Mouse (Mus musculus) olfactory bulb, adult 2 months (tissue): ENCODE data around the gene Rab33b.

Experiments
- CTCF ChIP-seq: fragments of 200-500 bp; IDR thresholded peaks from 2 replicates; pipeline ENCODE4 v1.5.1; 2012; ENCODE audit warnings: low read depth, mild to moderate bottlenecking, low read length, moderate library complexity; ENCODE audit not compliant: insufficient read depth
- POLR2A ChIP-seq: fragments of 200-500 bp; IDR thresholded peaks from 2 replicates; pipeline ENCODE4 v1.6.1; 2012; ENCODE audit warnings: mild to moderate bottlenecking, low read depth, low read length, moderate library complexity; ENCODE audit not compliant: insufficient read depth

DNA sequence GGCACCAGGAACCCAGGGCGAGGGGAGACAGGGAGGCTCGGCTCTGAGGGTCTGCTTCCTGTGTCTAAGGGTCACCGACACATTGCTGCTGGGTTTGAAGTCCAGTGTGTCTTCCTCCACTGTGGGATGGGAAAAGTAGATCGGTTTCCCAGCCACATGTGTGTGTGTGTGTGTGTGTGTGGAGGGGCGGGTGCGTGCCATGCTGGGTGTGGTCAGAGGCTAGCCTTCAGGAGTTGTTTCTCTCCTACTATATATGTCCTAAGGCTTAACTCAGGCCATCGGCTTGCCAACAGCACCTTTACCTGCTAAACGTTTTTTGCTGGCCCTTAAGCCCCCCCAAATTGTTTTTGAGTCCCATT lies 35.0 kb downstream of the Rab33b start:
- TF ChIP-seq CTCF (no peak), POLR2A (no peak)
